Mouse (Mus musculus): ENCODE measurements around the gene Mslnl. TPM values are rescaled to one million over a fixed set of nuclear protein-coding genes. Genes with fewer than 3 reads are reported as not detected.

Mslnl gene
- total RNA-seq, 1 experiment = 0.27 TPM

- no peak overlapping the region for H3K27ac ChIP-seq (ENCODE audit: insufficient read depth, low read depth, low read length, poor library complexity, severe bottlenecking)
- DNase-seq (ENCODE audit: low read depth, low spot score) = no peak
- in situ Hi-C loops (cut with MboI; ENCODE audit: low sequenced_read_pairs in 2 of 2, unreplicated experiment in 2 of 2) = no loop called here
- peaks cover 8 to 19% of the 10 kb centered on the region in 2 experiments for H3K4me1 ChIP-seq (ENCODE audit: control insufficient read depth in 2 of 2, insufficient read depth in 2 of 2, low read length in 2 of 2, poor library complexity in 1 of 2)
- H3K36me3 ChIP-seq (ENCODE audit: control insufficient read depth, insufficient read depth, low read length, poor library complexity, severe bottlenecking) = peaks cover 26% of the 10 kb centered on the region
- no peak for TF ChIP-seq MAFK (IDR thresholded peaks at IDR 0.05; ENCODE audit: insufficient read depth, low read depth, low read length)
- TF ChIP-seq ZC3H11A (IDR thresholded peaks at IDR 0.05; ENCODE audit: borderline replicate concordance, low read depth, low read length) = no peak
- TF ChIP-seq CHD2 (IDR thresholded peaks at IDR 0.05; ENCODE audit: low read depth, low read length) = no peak
- H3K9me3 ChIP-seq (ENCODE audit: control insufficient read depth, insufficient read depth, low read depth, low read length) = no peaks in the 10 kb centered on the region
- H3K4me3 ChIP-seq (ENCODE audit: insufficient read depth in 1 of 2, low read depth in 1 of 2, low read length in 2 of 2, poor library complexity in 1 of 2, severe bottlenecking in 1 of 2) = no peak overlapping the region
- no peak overlapping the region for H3K9ac ChIP-seq (ENCODE audit: insufficient read depth, low read depth, low read length, poor library complexity, severe bottlenecking)
Measured at GRCm38 (mm10) chr17:25716130-25716529, 19.7 kb upstream of the Mslnl start.

GRCm38 (mm10) chr17:25716711-25717637 lies 18.9 kb upstream of the Mslnl start, which contains the start of gene Gng13:
Gene Gng13 (plus strand): TSS chr17:25717171.
- H3K27ac ChIP-seq (ENCODE audit: insufficient read depth, low read depth, low read length, poor library complexity, severe bottlenecking) = no peak within 1 kb of the TSS
- DNase-seq (ENCODE audit: low read depth, low spot score) = no peak
- in situ Hi-C loops (cut with MboI; ENCODE audit: low sequenced_read_pairs in 2 of 2, unreplicated experiment in 2 of 2) = no loop called here

GRCm38 (mm10) chr17:25717691-25718090 lies 18.2 kb upstream of the Mslnl start:
- in situ Hi-C loops (cut with MboI; ENCODE audit: low sequenced_read_pairs in 2 of 2, unreplicated experiment in 2 of 2) = no loop called here
- no peak overlapping the region for H3K9ac ChIP-seq (ENCODE audit: insufficient read depth, low read depth, low read length, poor library complexity, severe bottlenecking)
- no peak for DNase-seq (ENCODE audit: low read depth, low spot score)

More at GRCm38 (mm10) chr17:25716711-25717637, 18.9 kb upstream of the Mslnl start, which contains the start of gene Gng13:
- Histone ChIP-seq H3K4me1 (ENCODE audit: control insufficient read depth in 2 of 2, insufficient read depth in 2 of 2, low read length in 2 of 2, poor library complexity in 1 of 2) (peaks cover 8 to 19% of the 10 kb centered on the region in 2 experiments), H3K4me3 (ENCODE audit: insufficient read depth in 1 of 2, low read depth in 1 of 2, low read length in 2 of 2, poor library complexity in 1 of 2, severe bottlenecking in 1 of 2) (peak within 1 kb of the TSS; percentile 38 to 64), H3K9ac (ENCODE audit: insufficient read depth, low read depth, low read length, poor library complexity, severe bottlenecking) (peak within 1 kb of the TSS; percentile 21), H3K9me3 (ENCODE audit: control insufficient read depth, insufficient read depth, low read depth, low read length) (no peaks in the 10 kb centered on the region), H3K36me3 (ENCODE audit: control insufficient read depth, insufficient read depth, low read length, poor library complexity, severe bottlenecking) (peaks cover 34% of the 10 kb centered on the region)
- no peak for TF ChIP-seq ZC3H11A (IDR thresholded peaks at IDR 0.05; ENCODE audit: borderline replicate concordance, low read depth, low read length)
- TF ChIP-seq ZNF384 (IDR thresholded peaks at IDR 0.05; ENCODE audit: low read depth, low read length) = no peak
- TF ChIP-seq MAFK (IDR thresholded peaks at IDR 0.05; ENCODE audit: insufficient read depth, low read depth, low read length) = no peak
- TF ChIP-seq CHD2 (IDR thresholded peaks at IDR 0.05; ENCODE audit: low read depth, low read length) = no peak
- no peak for TF ChIP-seq HCFC1 (IDR thresholded peaks at IDR 0.05; ENCODE audit: borderline replicate concordance, insufficient read depth, low read length)

GRCm38 (mm10) chr17:25721476-25721875 lies 14.4 kb upstream of the Mslnl start:
- Histone ChIP-seq H3K4me3 (ENCODE audit: insufficient read depth in 1 of 2, low read depth in 1 of 2, low read length in 2 of 2, poor library complexity in 1 of 2, severe bottlenecking in 1 of 2) (no peak overlapping the region), H3K9ac (ENCODE audit: insufficient read depth, low read depth, low read length, poor library complexity, severe bottlenecking) (no peak overlapping the region), H3K27ac (ENCODE audit: insufficient read depth, low read depth, low read length, poor library complexity, severe bottlenecking) (no peak overlapping the region), H3K9me3 (ENCODE audit: control insufficient read depth, insufficient read depth, low read depth, low read length) (no peaks in the 10 kb centered on the region), H3K4me1 (ENCODE audit: control insufficient read depth in 2 of 2, insufficient read depth in 2 of 2, low read length in 2 of 2, poor library complexity in 1 of 2) (peaks cover 5 to 31% of the 10 kb centered on the region in 2 experiments; a peak in 2 of 4 replicates), H3K36me3 (ENCODE audit: control insufficient read depth, insufficient read depth, low read length, poor library complexity, severe bottlenecking) (peaks cover 63% of the 10 kb centered on the region)
- no peak for DNase-seq (ENCODE audit: low read depth, low spot score)
- no peak for TF ChIP-seq ZNF384 (IDR thresholded peaks at IDR 0.05; ENCODE audit: low read depth, low read length)
- TF ChIP-seq ZC3H11A (IDR thresholded peaks at IDR 0.05; ENCODE audit: borderline replicate concordance, low read depth, low read length) = no peak
- TF ChIP-seq MAFK (IDR thresholded peaks at IDR 0.05; ENCODE audit: insufficient read depth, low read depth, low read length) = no peak
- TF ChIP-seq HCFC1 (IDR thresholded peaks at IDR 0.05; ENCODE audit: borderline replicate concordance, insufficient read depth, low read length) = no peak
- TF ChIP-seq CHD2 (IDR thresholded peaks at IDR 0.05; ENCODE audit: low read depth, low read length) = no peak
- in situ Hi-C loops (cut with MboI; ENCODE audit: low sequenced_read_pairs in 2 of 2, unreplicated experiment in 2 of 2) = no loop called here

More at GRCm38 (mm10) chr17:25717691-25718090, 18.2 kb upstream of the Mslnl start:
- peaks cover 8 to 23% of the 10 kb centered on the region in 2 experiments for H3K4me1 ChIP-seq (ENCODE audit: control insufficient read depth in 2 of 2, insufficient read depth in 2 of 2, low read length in 2 of 2, poor library complexity in 1 of 2)
- H3K27ac ChIP-seq (ENCODE audit: insufficient read depth, low read depth, low read length, poor library complexity, severe bottlenecking) = no peak overlapping the region
- H3K9me3 ChIP-seq (ENCODE audit: control insufficient read depth, insufficient read depth, low read depth, low read length) = no peaks in the 10 kb centered on the region
- peaks cover 41% of the 10 kb centered on the region for H3K36me3 ChIP-seq (ENCODE audit: control insufficient read depth, insufficient read depth, low read length, poor library complexity, severe bottlenecking)
- H3K4me3 ChIP-seq (ENCODE audit: insufficient read depth in 1 of 2, low read depth in 1 of 2, low read length in 2 of 2, poor library complexity in 1 of 2, severe bottlenecking in 1 of 2) = peak overlapping the region; percentile 38 to 64; a peak in 3 of 4 replicates
- TF ChIP-seq MAFK (IDR thresholded peaks at IDR 0.05; ENCODE audit: insufficient read depth, low read depth, low read length) (no peak), ZNF384 (IDR thresholded peaks at IDR 0.05; ENCODE audit: low read depth, low read length) (no peak), CHD2 (IDR thresholded peaks at IDR 0.05; ENCODE audit: low read depth, low read length) (no peak), HCFC1 (IDR thresholded peaks at IDR 0.05; ENCODE audit: borderline replicate concordance, insufficient read depth, low read length) (no peak), ZC3H11A (IDR thresholded peaks at IDR 0.05; ENCODE audit: borderline replicate concordance, low read depth, low read length) (no peak)
